Mouse (Mus musculus): ENCODE data around the gene A730049H05Rik. TPM values are rescaled to one million over a fixed set of nuclear protein-coding genes. Genes with fewer than 3 reads are reported as not detected.
A peak's percentile ranks its signal among the peaks of the same experiment; 100 is the strongest.

Gene A730049H05Rik
- polyA plus RNA-seq (2014; fragmentation: Nextera tagmentation; extraction: Ambion mirVana), result 0.22 TPM in 1 of 2 replicates, not detected in the other

DNA sequence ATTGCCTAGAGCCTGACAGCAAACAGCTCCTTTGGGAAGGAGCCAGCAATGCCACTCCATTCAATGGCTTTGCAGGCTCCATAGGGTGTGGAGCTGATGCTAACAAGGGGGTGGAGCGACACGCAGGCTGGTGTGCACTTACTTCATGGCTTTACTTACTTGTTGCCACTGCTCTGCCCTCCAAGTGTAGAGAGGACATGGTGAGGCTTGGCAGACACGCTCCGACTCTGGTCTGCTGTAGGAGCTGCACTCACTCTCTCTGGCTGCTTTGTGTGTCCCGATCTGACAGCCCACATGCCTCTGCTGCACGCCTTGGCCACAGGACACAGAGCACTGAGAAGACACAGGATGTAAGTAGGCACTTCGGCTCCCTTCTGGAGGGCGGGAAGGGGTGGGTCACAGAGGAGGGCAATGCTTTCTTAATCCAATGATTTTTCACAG, at the start of gene A730049H05Rik:
TSS of gene A730049H05Rik (plus strand) at position 168 of the 441 bp plus-strand sequence.
- Histone ChIP-seq H3K4me3 (ENCODE audit: low read depth, low read length) (no peak within 1 kb of the TSS), H3K36me3 (ENCODE audit: control insufficient read depth, insufficient read depth, low read length) (no peaks in the 10 kb centered on the region), H3K27ac (ENCODE audit: low read depth, low read length) (no peak within 1 kb of the TSS), H3K9me3 (replicated peaks; ENCODE audit: control insufficient read depth, low read length) (no peaks in the 10 kb centered on the region), H3K27me3 (replicated peaks; ENCODE audit: control insufficient read depth, insufficient read depth, low read length) (no peaks in the 10 kb centered on the region), H3K9ac (ENCODE audit: low read length) (0 out of 2 replicates have a peak within 1 kb of the TSS, but pooled peaks have one; percentile 5), H3K4me2 (ENCODE audit: low read length) (peak within 1 kb of the TSS; percentile 32; the same call in 1 of the 2 replicates), H3K4me1 (ENCODE audit: control insufficient read depth, insufficient read depth, low read length) (peaks cover 14% of the 10 kb centered on the region)
- DNase-seq (ENCODE audit: low spot score), result peak; percentile 64
- 0 out of 2 replicates have a peak, but pooled peaks have one; percentile 52 for ATAC-seq
- 2% methylated on average over 8 of the region's 8 CpGs for WGBS

DNA sequence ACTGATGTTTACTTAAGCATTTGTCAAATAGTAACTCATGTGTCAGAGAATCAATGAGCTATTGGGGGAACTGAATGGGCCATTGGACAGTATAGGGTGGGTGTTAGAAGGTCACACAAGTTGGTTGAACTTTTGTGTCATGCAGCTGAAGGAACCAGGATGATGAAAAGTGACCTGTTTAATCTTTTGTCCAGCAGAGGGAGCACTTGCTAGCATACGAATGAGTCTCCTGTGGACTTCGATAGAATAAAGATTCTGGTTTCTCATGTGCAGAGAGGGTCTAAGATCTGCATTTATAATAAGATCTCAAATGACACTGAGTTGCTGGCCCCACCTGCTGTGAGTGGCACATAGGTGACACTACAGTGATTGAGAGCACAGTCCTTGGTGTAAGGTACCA, 39.9 kb upstream of the A730049H05Rik start:
- DNase-seq (ENCODE audit: low spot score), result peak; percentile 84
- Histone ChIP-seq H3K4me2 (ENCODE audit: low read length) (no peak overlapping the region), H3K4me1 (ENCODE audit: control insufficient read depth, insufficient read depth, low read length) (no peaks in the 10 kb centered on the region), H3K9ac (ENCODE audit: low read length) (no peak overlapping the region), H3K9me3 (replicated peaks; ENCODE audit: control insufficient read depth, low read length) (no peaks in the 10 kb centered on the region), H3K27ac (ENCODE audit: low read depth, low read length) (no peak overlapping the region), H3K27me3 (replicated peaks; ENCODE audit: control insufficient read depth, insufficient read depth, low read length) (no peaks in the 10 kb centered on the region), H3K36me3 (ENCODE audit: control insufficient read depth, insufficient read depth, low read length) (no peaks in the 10 kb centered on the region), H3K4me3 (ENCODE audit: low read depth, low read length) (no peak overlapping the region)
- peak; percentile 15; the same call in 1 of the 2 replicates for ATAC-seq
- WGBS, result 16% methylated on average over 2 of the region's 2 CpGs

DNA sequence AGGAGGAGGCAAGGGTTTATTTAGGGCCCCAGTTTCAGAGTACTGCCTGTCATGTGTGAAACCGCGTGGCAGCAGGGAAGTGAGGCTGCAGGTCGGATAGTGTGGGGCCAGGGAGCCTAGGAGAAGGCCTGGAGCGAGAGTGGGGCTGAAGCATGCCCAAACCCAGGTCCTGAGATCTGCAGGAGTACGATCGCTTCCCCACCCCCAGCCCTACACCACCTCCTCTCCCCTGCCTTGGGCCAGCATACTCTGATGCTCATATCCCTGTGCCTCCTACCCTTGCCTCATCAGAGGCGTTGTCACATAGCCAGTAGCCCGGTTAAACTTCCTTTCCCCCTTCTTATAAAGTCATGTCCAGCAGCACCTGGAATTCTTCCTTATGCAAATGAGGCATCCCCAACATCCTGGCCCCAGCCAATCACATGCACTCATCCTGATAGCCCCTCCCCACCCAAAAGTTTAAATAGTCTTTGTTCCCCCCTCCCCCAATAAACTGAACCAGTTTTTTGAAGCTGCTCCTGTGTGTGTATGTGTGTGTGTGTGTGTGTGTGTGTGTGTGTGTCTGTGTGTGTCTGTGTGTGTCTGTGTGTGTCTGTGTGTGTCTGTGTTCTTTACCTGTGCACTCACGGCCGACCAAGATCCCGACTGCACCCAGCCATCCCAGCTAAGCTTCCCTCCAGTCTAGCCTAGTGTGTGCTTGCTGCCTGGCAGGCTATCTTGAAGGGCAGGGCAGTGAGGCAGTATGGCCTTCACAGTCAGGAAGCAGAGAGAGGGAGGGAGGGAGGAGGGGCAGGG, 36.9 kb upstream of the A730049H05Rik start:
- ATAC-seq (no peak), DNase-seq (ENCODE audit: low spot score) (no peak)
- WGBS, result 73% methylated on average over 11 of the region's 11 CpGs
- Histone ChIP-seq H3K4me1 (ENCODE audit: control insufficient read depth, insufficient read depth, low read length) (no peaks in the 10 kb centered on the region), H3K36me3 (ENCODE audit: control insufficient read depth, insufficient read depth, low read length) (no peaks in the 10 kb centered on the region), H3K27me3 (replicated peaks; ENCODE audit: control insufficient read depth, insufficient read depth, low read length) (no peaks in the 10 kb centered on the region), H3K4me2 (ENCODE audit: low read length) (no peak overlapping the region), H3K27ac (ENCODE audit: low read depth, low read length) (no peak overlapping the region), H3K4me3 (ENCODE audit: low read depth, low read length) (no peak overlapping the region), H3K9me3 (replicated peaks; ENCODE audit: control insufficient read depth, low read length) (no peaks in the 10 kb centered on the region), H3K9ac (ENCODE audit: low read length) (no peak overlapping the region)

DNA sequence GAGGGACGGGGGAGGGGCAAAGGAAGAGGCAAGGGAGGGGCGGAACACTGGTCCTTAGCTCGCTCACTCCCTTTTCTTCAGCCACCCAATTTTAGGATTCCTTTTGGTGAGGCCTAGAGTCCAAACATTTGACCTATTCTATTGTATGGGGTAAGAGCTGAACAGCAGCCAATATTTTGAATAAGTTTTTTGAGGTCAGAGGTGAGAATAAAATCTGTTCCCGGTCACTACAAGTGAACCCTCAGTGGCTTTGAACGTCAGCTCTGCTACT, 36.4 kb upstream of the A730049H05Rik start:
- no peak overlapping the region for H3K4me3 ChIP-seq (ENCODE audit: low read depth, low read length)
- no peak overlapping the region for H3K4me2 ChIP-seq (ENCODE audit: low read length)
- H3K4me1 ChIP-seq (ENCODE audit: control insufficient read depth, insufficient read depth, low read length), result no peaks in the 10 kb centered on the region
- WGBS, result 53% methylated on average over 5 of the region's 5 CpGs
- DNase-seq (ENCODE audit: low spot score) (no peak), ATAC-seq (no peak)
- no peaks in the 10 kb centered on the region for H3K36me3 ChIP-seq (ENCODE audit: control insufficient read depth, insufficient read depth, low read length)
- no peaks in the 10 kb centered on the region for H3K27me3 ChIP-seq (replicated peaks; ENCODE audit: control insufficient read depth, insufficient read depth, low read length)
- no peak overlapping the region for H3K27ac ChIP-seq (ENCODE audit: low read depth, low read length)
- H3K9me3 ChIP-seq (replicated peaks; ENCODE audit: control insufficient read depth, low read length), result no peaks in the 10 kb centered on the region
- H3K9ac ChIP-seq (ENCODE audit: low read length), result no peak overlapping the region

DNA sequence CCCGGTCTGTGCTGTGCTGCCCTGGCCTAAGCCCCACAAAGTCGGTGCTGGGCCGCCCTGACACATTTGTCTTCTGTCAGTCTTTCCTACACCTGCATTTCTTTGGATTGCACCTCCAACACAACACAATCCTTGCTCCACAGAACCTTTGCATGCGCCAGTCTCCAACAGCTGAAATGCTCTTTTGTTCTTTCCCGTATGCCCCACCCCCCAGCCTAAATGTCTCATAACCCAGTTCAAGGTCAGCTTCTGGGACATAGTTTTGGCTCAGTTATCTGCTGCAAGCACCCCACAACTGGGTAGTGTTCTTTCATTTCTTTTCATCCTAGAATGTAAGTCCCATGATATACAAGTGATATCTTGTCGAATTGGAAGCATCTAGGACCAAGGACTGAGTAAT, 34.8 kb upstream of the A730049H05Rik start:
- H3K4me3 ChIP-seq (ENCODE audit: low read depth, low read length), result no peak overlapping the region
- ATAC-seq (no peak), DNase-seq (ENCODE audit: low spot score) (no peak)
- 0 out of 2 replicates have a peak, but pooled peaks cover 4% of the 10 kb centered on the region for H3K27me3 ChIP-seq (replicated peaks; ENCODE audit: control insufficient read depth, insufficient read depth, low read length)
- no peaks in the 10 kb centered on the region for H3K4me1 ChIP-seq (ENCODE audit: control insufficient read depth, insufficient read depth, low read length)
- no peak overlapping the region for H3K27ac ChIP-seq (ENCODE audit: low read depth, low read length)
- no peaks in the 10 kb centered on the region for H3K36me3 ChIP-seq (ENCODE audit: control insufficient read depth, insufficient read depth, low read length)
- no peak overlapping the region for H3K4me2 ChIP-seq (ENCODE audit: low read length)
- H3K9me3 ChIP-seq (replicated peaks; ENCODE audit: control insufficient read depth, low read length), result no peaks in the 10 kb centered on the region
- no peak overlapping the region for H3K9ac ChIP-seq (ENCODE audit: low read length)
- WGBS, result 83% methylated on average over 6 of the region's 6 CpGs

DNA sequence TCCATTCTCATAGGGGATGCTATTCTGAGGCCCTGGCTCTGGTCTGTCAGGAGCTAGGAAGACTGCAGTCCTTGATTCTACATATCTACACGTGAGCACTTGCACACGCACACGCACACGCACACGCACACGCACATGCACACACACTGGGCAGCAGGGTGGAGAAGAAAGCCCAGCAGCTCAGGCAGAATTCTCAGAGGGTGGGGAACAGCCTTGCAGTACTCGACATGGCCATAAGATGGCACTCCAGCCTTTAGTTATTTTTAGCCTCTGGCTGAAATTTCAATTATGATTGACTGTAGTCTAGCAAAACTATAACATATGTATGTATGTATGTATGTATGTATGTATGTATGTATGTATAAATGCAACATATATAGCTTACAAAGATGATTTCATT, 31.5 kb upstream of the A730049H05Rik start:
- Histone ChIP-seq H3K4me1 (ENCODE audit: control insufficient read depth, insufficient read depth, low read length) (no peaks in the 10 kb centered on the region), H3K9me3 (replicated peaks; ENCODE audit: control insufficient read depth, low read length) (no peaks in the 10 kb centered on the region), H3K27me3 (replicated peaks; ENCODE audit: control insufficient read depth, insufficient read depth, low read length) (0 out of 2 replicates have a peak, but pooled peaks cover 4% of the 10 kb centered on the region), H3K36me3 (ENCODE audit: control insufficient read depth, insufficient read depth, low read length) (no peaks in the 10 kb centered on the region), H3K4me3 (ENCODE audit: low read depth, low read length) (no peak overlapping the region), H3K9ac (ENCODE audit: low read length) (no peak overlapping the region; the same call in 1 of the 2 replicates), H3K27ac (ENCODE audit: low read depth, low read length) (no peak overlapping the region), H3K4me2 (ENCODE audit: low read length) (no peak overlapping the region)
- DNase-seq (ENCODE audit: low spot score) (peak; percentile 81), ATAC-seq (peak; percentile 33)
- 5% methylated on average over 7 of the region's 7 CpGs for whole genome bisulfite sequencing

DNA sequence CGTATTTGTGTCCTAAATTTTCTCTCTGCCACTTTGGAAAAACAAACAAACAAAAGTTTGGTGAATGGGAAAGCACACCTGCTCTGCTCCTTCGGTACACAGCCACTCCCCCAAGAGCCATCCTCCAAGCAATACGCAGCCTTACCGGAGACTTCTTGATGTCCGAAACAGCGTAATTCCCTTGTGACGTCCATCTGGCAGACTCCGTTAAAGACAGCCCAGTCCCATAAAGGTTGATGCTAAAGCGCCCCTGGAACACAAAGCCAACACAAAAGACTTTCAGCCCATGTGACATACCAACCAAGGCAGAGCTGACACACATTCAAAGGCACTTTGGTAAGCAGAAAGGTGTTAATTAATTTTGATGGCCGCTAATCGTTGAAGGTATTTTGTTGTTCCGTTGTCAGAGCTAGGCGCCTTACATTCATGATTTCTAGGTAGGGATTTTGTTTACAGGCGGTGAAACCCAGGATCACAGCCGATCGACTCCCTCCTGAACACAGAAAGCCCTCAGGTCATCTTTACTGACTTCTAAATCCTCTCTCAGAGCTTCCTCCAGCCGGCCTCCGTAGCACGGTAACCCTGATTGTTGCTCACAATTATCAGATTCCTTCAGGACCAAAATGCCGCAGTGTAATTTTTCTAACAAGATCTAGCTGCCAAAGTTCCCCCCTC, 29.4 kb upstream of the A730049H05Rik start:
- Histone ChIP-seq H3K27ac (ENCODE audit: low read depth, low read length) (no peak overlapping the region), H3K4me2 (ENCODE audit: low read length) (peak overlapping the region; percentile 62), H3K9me3 (replicated peaks; ENCODE audit: control insufficient read depth, low read length) (no peaks in the 10 kb centered on the region), H3K4me3 (ENCODE audit: low read depth, low read length) (peak overlapping the region; percentile 26), H3K9ac (ENCODE audit: low read length) (peak overlapping the region; percentile 58), H3K27me3 (replicated peaks; ENCODE audit: control insufficient read depth, insufficient read depth, low read length) (0 out of 2 replicates have a peak, but pooled peaks cover 4% of the 10 kb centered on the region), H3K4me1 (ENCODE audit: control insufficient read depth, insufficient read depth, low read length) (no peaks in the 10 kb centered on the region), H3K36me3 (ENCODE audit: control insufficient read depth, insufficient read depth, low read length) (no peaks in the 10 kb centered on the region)
- DNase-seq (ENCODE audit: low spot score) (peak; percentile 43), ATAC-seq (peak; percentile 59)
- 2% methylated on average over 20 of the region's 20 CpGs for WGBS

DNA sequence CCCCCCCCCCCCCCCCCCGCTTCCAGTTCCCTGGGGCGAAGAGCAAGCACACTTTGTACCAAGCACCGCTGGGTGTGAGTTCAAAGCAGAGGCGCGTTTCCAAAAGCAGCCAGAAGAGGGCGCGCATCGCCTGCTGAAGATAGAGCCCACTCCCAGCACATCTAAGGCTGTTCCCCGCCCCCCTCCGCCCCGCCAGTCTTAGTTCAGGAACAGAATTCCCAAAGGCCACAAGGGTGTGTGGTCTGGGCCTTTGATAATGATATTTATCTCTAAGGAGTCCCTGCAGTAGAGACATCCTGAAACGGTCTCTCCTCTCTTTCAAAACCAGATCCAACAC, 28.9 kb upstream of the A730049H05Rik start:
- 1% methylated on average over 12 of the region's 12 CpGs for WGBS
- peak; percentile 93 for ATAC-seq
- H3K9me3 ChIP-seq (replicated peaks; ENCODE audit: control insufficient read depth, low read length), result no peaks in the 10 kb centered on the region
- no peaks in the 10 kb centered on the region for H3K4me1 ChIP-seq (ENCODE audit: control insufficient read depth, insufficient read depth, low read length)
- H3K9ac ChIP-seq (ENCODE audit: low read length), result peak overlapping the region; percentile 58
- 0 out of 2 replicates have a peak, but pooled peaks cover 4% of the 10 kb centered on the region for H3K27me3 ChIP-seq (replicated peaks; ENCODE audit: control insufficient read depth, insufficient read depth, low read length)
- H3K36me3 ChIP-seq (ENCODE audit: control insufficient read depth, insufficient read depth, low read length), result no peaks in the 10 kb centered on the region
- peak; percentile 93 for DNase-seq (ENCODE audit: low spot score)
- H3K4me3 ChIP-seq (ENCODE audit: low read depth, low read length), result peak overlapping the region; percentile 26
- peak overlapping the region; percentile 62 for H3K4me2 ChIP-seq (ENCODE audit: low read length)
- no peak overlapping the region for H3K27ac ChIP-seq (ENCODE audit: low read depth, low read length)

DNA sequence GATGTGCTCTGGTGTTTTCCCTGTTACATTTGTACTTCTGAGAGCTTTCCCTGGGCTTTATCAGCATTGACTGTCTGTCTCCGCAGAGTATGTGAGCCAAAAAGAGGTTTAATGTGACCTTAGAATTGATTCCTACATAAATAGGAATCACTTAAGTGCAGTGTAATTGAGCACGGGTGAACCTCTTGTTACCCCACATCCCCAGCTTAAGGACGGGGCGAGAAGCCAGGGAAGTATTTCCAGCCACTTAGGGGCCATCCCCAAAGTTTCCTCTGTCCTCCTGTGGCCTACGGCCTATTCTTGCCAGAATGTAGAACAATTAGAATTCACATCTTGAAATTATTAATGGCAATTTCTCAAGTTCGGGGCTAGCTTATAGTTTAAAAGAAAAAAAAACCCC, 22.5 kb upstream of the A730049H05Rik start:
- Histone ChIP-seq H3K4me1 (ENCODE audit: control insufficient read depth, insufficient read depth, low read length) (no peaks in the 10 kb centered on the region), H3K9me3 (replicated peaks; ENCODE audit: control insufficient read depth, low read length) (no peaks in the 10 kb centered on the region), H3K27me3 (replicated peaks; ENCODE audit: control insufficient read depth, insufficient read depth, low read length) (no peaks in the 10 kb centered on the region), H3K4me3 (ENCODE audit: low read depth, low read length) (no peak overlapping the region), H3K9ac (ENCODE audit: low read length) (no peak overlapping the region), H3K27ac (ENCODE audit: low read depth, low read length) (no peak overlapping the region), H3K4me2 (ENCODE audit: low read length) (no peak overlapping the region), H3K36me3 (ENCODE audit: control insufficient read depth, insufficient read depth, low read length) (no peaks in the 10 kb centered on the region)
- ATAC-seq, result no peak
- no peak for DNase-seq (ENCODE audit: low spot score)
- WGBS, result 85% methylated on average over 6 of the region's 6 CpGs
